Mouse (Mus musculus): ENCODE measurements at regions not wholly inside any gene's neighbourhood (a gene's known extent, or its start where the extent isn't known, plus 50 kb on each side); places are given as distances from the start of the nearest gene placed in this dataset.

DNA sequence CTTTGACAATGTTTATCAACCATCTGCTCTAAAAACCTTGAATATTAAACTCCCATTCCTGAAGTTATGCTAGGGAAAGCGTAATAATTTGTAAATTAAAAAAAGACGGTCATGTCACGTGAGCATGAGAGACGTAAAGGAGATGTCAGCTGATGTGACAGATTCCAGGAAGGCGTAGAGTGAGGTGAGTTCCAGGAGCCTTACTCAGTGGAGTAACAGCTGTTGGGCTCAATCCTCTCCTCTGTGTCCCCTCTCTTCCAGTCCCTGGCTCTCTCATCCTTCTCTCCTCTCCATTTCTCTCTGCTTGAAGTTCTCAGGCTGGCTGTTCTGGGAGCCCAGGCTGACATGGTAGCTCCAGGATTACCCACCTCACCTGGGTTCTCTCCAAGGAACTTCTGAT lies 138.4 kb upstream of the Fmo9 start:
- Histone ChIP-seq H3K36me3 (ENCODE audit: control insufficient read depth, insufficient read depth, low read length) (no peaks in the 10 kb centered on the region), H3K9me3 (ENCODE audit: control insufficient read depth, low read length) (no peaks in the 10 kb centered on the region), H3K4me2 (ENCODE audit: low read depth, low read length) (no peak overlapping the region), H3K4me3 (ENCODE audit: low read length) (no peak overlapping the region), H3K4me1 (ENCODE audit: control insufficient read depth, insufficient read depth, low read length) (no peaks in the 10 kb centered on the region), H3K27me3 (replicated peaks; ENCODE audit: control insufficient read depth, insufficient read depth, low read length) (no peaks in the 10 kb centered on the region), H3K27ac (ENCODE audit: low read length) (no peak overlapping the region), H3K9ac (ENCODE audit: low read depth, low read length) (no peak overlapping the region)
- WGBS = 86% methylated on average over 5 of the region's 5 CpGs
- ATAC-seq = no peak

DNA sequence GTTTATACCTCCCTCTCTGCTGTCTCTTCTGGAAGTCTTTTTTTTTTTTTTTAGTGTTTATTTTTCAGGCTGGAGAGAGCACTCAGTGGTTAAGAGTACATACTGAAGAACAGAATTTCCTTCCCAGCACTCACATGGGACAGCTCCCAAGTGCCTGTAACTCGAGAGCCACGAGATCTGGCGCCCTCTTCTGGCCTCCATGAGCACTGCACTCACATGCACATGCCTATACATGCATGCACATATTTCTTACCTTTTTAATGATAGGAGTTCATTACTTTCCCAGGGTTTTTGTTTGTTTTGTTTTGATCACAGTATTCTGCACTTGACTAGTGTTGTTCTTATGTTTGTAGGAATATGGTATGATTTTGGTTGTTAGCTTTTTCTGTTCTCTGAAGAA lies 139.5 kb upstream of the Fmo9 start:
- H3K4me2 ChIP-seq (ENCODE audit: low read depth, low read length) = no peak overlapping the region
- no peak for ATAC-seq
- H3K36me3 ChIP-seq (ENCODE audit: control insufficient read depth, insufficient read depth, low read length) = no peaks in the 10 kb centered on the region
- no peak overlapping the region for H3K4me3 ChIP-seq (ENCODE audit: low read length)
- H3K27ac ChIP-seq (ENCODE audit: low read length) = no peak overlapping the region
- no peak overlapping the region for H3K9ac ChIP-seq (ENCODE audit: low read depth, low read length)
- 33% methylated on average over 3 of the region's 3 CpGs for WGBS
- H3K4me1 ChIP-seq (ENCODE audit: control insufficient read depth, insufficient read depth, low read length) = no peaks in the 10 kb centered on the region
- no peaks in the 10 kb centered on the region for H3K27me3 ChIP-seq (replicated peaks; ENCODE audit: control insufficient read depth, insufficient read depth, low read length)
- H3K9me3 ChIP-seq (ENCODE audit: control insufficient read depth, low read length) = no peaks in the 10 kb centered on the region

DNA sequence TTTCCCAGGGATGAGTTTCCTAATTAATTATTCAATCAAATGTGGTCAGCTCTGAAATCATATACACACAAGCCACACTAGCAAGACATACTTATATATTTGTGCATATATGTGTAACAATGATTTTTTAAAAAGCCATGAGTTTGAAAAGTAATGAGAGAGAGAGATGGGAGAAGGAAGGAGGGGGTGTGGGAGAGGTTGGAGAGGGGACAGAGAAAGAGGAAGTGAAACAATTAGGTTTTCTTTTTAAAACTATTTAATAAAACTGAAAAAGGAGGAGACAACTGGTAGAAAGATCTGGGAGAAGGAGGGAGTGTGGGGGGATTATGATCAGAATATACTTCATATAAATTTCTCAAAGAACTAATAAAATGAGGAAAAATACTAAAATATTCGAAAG lies 155.7 kb upstream of the Fmo9 start:
- Histone ChIP-seq H3K9me3 (ENCODE audit: control insufficient read depth, low read length) (no peaks in the 10 kb centered on the region), H3K27ac (ENCODE audit: low read length) (no peak overlapping the region), H3K4me3 (ENCODE audit: low read length) (no peak overlapping the region), H3K36me3 (ENCODE audit: control insufficient read depth, insufficient read depth, low read length) (no peaks in the 10 kb centered on the region), H3K4me2 (ENCODE audit: low read depth, low read length) (no peak overlapping the region), H3K27me3 (replicated peaks; ENCODE audit: control insufficient read depth, insufficient read depth, low read length) (no peaks in the 10 kb centered on the region), H3K9ac (ENCODE audit: low read depth, low read length) (no peak overlapping the region), H3K4me1 (ENCODE audit: control insufficient read depth, insufficient read depth, low read length) (no peaks in the 10 kb centered on the region)
- no peak for ATAC-seq
- 57% methylated on average over 1 of the region's 1 CpGs for WGBS

DNA sequence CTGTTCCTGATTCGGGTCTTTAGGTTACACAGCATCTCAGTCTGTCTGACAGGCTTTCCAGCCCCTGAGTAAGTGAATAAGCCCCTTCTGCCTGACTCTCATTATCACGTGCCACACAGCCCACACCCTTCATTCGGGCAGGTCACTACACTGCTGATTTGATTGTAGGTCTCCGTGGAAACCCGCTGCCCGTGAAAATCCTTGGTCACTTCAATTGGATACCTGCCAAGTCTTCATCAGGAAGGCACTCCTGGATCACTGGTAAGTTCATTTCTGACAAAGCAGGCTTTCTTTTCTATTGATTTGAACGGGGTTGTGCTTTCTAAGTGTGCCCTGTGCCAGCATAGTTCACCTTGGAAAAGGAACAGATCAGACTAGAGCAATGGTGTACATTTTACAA lies 158.2 kb upstream of the Fmo9 start:
- Histone ChIP-seq H3K4me3 (ENCODE audit: low read length) (no peak overlapping the region), H3K4me1 (ENCODE audit: control insufficient read depth, insufficient read depth, low read length) (peaks cover 3% of the 10 kb centered on the region; the same call in 1 of the 2 replicates), H3K9me3 (ENCODE audit: control insufficient read depth, low read length) (no peaks in the 10 kb centered on the region), H3K36me3 (ENCODE audit: control insufficient read depth, insufficient read depth, low read length) (no peaks in the 10 kb centered on the region), H3K27ac (ENCODE audit: low read length) (no peak overlapping the region), H3K9ac (ENCODE audit: low read depth, low read length) (no peak overlapping the region), H3K27me3 (replicated peaks; ENCODE audit: control insufficient read depth, insufficient read depth, low read length) (no peaks in the 10 kb centered on the region), H3K4me2 (ENCODE audit: low read depth, low read length) (no peak overlapping the region)
- 43% methylated on average over 7 of the region's 7 CpGs for WGBS
- ATAC-seq = no peak

DNA sequence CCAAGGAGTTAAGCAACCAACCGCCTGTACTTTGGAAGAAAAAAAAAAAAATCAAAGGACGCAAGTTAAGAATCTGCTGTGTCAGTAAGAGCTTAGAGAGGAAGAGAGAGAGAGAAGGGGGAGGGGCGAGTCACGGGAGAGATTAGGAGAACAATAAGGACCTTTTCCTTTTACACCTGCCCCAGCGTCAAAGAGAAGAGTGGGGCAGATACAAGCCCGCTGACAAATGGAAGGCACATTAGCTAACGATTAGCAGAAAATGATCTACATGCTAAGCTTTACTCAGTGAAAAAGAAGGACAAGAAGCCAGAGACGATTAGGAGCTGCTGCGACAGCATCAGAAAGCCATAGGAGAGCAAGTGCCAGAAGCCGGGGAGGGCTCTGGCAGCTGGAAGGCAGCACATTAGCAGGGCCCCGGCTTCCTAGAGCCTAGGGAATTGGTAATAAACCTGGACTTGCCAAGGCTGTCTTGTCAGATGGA lies 157.8 kb upstream of the Fam78b start:
- Histone ChIP-seq H3K9ac (ENCODE audit: low read depth, low read length) (no peak overlapping the region), H3K9me3 (ENCODE audit: control insufficient read depth, low read length) (no peaks in the 10 kb centered on the region), H3K27me3 (replicated peaks; ENCODE audit: control insufficient read depth, insufficient read depth, low read length) (no peaks in the 10 kb centered on the region), H3K4me2 (ENCODE audit: low read depth, low read length) (peak overlapping the region; percentile 26; the same call in 1 of the 2 replicates), H3K4me1 (ENCODE audit: control insufficient read depth, insufficient read depth, low read length) (peaks cover 3% of the 10 kb centered on the region; the same call in 1 of the 2 replicates), H3K27ac (ENCODE audit: low read length) (no peak overlapping the region), H3K36me3 (ENCODE audit: control insufficient read depth, insufficient read depth, low read length) (no peaks in the 10 kb centered on the region), H3K4me3 (ENCODE audit: low read length) (0 out of 2 replicates have a peak overlapping the region, but pooled peaks have one; percentile 10)
- WGBS = 1% methylated on average over 11 of the region's 11 CpGs
- peak; percentile 80 for ATAC-seq

DNA sequence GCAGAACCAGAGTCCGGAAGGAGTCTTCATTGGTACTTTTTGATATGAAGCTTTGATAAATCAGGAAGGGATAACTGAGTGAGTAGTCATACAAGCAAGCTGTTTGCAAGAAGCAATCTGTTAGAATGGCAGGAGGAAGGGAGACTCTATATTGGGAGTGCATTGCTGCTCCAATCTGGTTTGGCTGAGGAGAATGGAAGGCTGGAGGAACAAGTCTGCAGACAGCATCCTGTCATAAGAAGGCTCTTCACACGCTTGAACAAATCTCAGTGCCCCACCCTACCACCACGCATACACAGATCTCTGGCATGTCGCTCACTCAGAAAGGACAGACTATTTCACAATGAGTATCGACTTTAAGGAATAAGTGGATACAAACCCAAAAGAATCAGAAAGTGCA lies 154.7 kb upstream of the Fam78b start:
- no peak overlapping the region for H3K4me2 ChIP-seq (ENCODE audit: low read depth, low read length)
- no peak overlapping the region for H3K9ac ChIP-seq (ENCODE audit: low read depth, low read length)
- no peaks in the 10 kb centered on the region for H3K36me3 ChIP-seq (ENCODE audit: control insufficient read depth, insufficient read depth, low read length)
- no peaks in the 10 kb centered on the region for H3K27me3 ChIP-seq (replicated peaks; ENCODE audit: control insufficient read depth, insufficient read depth, low read length)
- H3K9me3 ChIP-seq (ENCODE audit: control insufficient read depth, low read length) = no peaks in the 10 kb centered on the region
- ATAC-seq = no peak
- no peak overlapping the region for H3K27ac ChIP-seq (ENCODE audit: low read length)
- peaks cover 3% of the 10 kb centered on the region; the same call in 1 of the 2 replicates for H3K4me1 ChIP-seq (ENCODE audit: control insufficient read depth, insufficient read depth, low read length)
- WGBS = 83% methylated on average over 5 of the region's 5 CpGs
- no peak overlapping the region for H3K4me3 ChIP-seq (ENCODE audit: low read length)

DNA sequence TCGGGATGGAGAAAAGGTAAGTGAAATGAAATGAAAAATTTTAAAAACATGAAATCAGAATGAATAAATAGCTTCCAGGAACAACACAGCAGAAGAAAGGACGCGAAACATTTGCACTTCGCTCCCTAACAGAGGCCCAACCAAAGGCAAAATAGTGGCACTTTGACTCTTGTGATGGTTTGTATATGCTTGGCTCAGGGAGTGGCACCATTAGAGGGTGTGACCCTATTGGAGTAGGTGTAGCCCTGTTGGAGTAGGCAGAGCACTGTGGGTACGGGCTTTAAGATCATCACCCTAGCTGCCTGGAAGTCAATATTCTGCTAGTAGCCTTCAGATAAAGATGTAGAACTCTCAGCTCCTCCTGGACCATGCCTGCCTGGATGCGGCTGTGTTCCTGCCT lies 154.0 kb upstream of the Fam78b start:
- H3K27ac ChIP-seq (ENCODE audit: low read length) = no peak overlapping the region

DNA sequence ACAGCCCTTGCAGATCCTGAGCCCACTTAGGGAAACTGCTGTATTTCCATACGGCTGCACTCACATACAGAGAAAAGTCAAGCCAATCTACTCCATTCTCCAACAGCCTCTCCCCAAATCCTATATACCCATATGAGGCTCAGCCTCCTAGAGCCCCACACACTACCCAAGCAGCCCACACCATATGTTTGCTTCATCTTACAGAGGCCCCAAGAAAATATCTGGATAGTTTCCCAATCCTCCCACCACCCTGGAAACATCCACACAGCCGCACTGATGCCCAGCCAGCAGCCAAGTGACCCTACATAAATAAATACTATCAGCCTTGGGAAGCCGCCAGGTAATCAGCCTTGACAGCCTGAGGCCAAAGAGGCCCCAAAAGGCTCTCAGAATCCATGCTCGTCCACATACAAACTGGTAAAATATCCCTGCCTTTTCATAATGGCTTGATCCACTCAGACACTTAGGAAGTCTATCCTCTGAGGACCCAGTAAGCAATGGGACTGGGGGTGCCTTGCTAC lies 153.1 kb upstream of the Fam78b start:
- H3K9ac ChIP-seq (ENCODE audit: low read depth, low read length) = no peak overlapping the region
- peaks cover 3% of the 10 kb centered on the region; the same call in 1 of the 2 replicates for H3K4me1 ChIP-seq (ENCODE audit: control insufficient read depth, insufficient read depth, low read length)
- 59% methylated on average over 4 of the region's 4 CpGs for WGBS
- no peaks in the 10 kb centered on the region for H3K27me3 ChIP-seq (replicated peaks; ENCODE audit: control insufficient read depth, insufficient read depth, low read length)
- no peak for ATAC-seq
- H3K27ac ChIP-seq (ENCODE audit: low read length) = no peak overlapping the region
- no peak overlapping the region for H3K4me2 ChIP-seq (ENCODE audit: low read depth, low read length)
- no peaks in the 10 kb centered on the region for H3K36me3 ChIP-seq (ENCODE audit: control insufficient read depth, insufficient read depth, low read length)
- H3K4me3 ChIP-seq (ENCODE audit: low read length) = no peak overlapping the region
- H3K9me3 ChIP-seq (ENCODE audit: control insufficient read depth, low read length) = no peaks in the 10 kb centered on the region

More for the DNA sequence above, 154.0 kb upstream of the Fam78b start:
- Histone ChIP-seq H3K4me1 (ENCODE audit: control insufficient read depth, insufficient read depth, low read length) (peaks cover 3% of the 10 kb centered on the region; the same call in 1 of the 2 replicates), H3K9me3 (ENCODE audit: control insufficient read depth, low read length) (no peaks in the 10 kb centered on the region), H3K4me2 (ENCODE audit: low read depth, low read length) (no peak overlapping the region), H3K4me3 (ENCODE audit: low read length) (no peak overlapping the region), H3K36me3 (ENCODE audit: control insufficient read depth, insufficient read depth, low read length) (no peaks in the 10 kb centered on the region), H3K27me3 (replicated peaks; ENCODE audit: control insufficient read depth, insufficient read depth, low read length) (no peaks in the 10 kb centered on the region), H3K9ac (ENCODE audit: low read depth, low read length) (no peak overlapping the region)
- peak; percentile 70 for ATAC-seq
- WGBS = 86% methylated on average over 6 of the region's 6 CpGs

DNA sequence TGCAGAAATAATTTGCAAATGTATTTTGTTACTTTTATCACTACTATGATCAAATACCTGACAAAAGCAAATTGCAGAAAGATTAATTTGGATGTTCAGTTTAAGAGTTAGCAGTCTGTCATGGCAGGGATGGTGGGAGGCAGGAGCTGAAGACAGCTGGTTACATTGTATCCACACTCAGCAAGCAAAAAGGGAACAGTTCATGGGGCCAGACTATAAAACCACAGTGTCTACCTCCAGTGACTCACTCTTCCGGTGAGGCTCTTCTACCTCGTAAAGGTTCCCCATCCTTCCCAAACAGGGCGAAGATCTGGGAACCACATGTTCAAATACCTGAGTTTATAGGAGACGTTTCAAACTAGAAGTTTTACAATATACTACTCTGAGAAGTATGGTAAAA lies 145.2 kb upstream of the Fam78b start:
- WGBS = 82% methylated on average over 4 of the region's 4 CpGs
- Histone ChIP-seq H3K4me1 (ENCODE audit: control insufficient read depth, insufficient read depth, low read length) (no peaks in the 10 kb centered on the region), H3K9me3 (ENCODE audit: control insufficient read depth, low read length) (no peaks in the 10 kb centered on the region), H3K27me3 (replicated peaks; ENCODE audit: control insufficient read depth, insufficient read depth, low read length) (no peaks in the 10 kb centered on the region), H3K9ac (ENCODE audit: low read depth, low read length) (no peak overlapping the region), H3K4me2 (ENCODE audit: low read depth, low read length) (no peak overlapping the region), H3K4me3 (ENCODE audit: low read length) (no peak overlapping the region), H3K27ac (ENCODE audit: low read length) (no peak overlapping the region), H3K36me3 (ENCODE audit: control insufficient read depth, insufficient read depth, low read length) (no peaks in the 10 kb centered on the region)
- ATAC-seq = no peak

DNA sequence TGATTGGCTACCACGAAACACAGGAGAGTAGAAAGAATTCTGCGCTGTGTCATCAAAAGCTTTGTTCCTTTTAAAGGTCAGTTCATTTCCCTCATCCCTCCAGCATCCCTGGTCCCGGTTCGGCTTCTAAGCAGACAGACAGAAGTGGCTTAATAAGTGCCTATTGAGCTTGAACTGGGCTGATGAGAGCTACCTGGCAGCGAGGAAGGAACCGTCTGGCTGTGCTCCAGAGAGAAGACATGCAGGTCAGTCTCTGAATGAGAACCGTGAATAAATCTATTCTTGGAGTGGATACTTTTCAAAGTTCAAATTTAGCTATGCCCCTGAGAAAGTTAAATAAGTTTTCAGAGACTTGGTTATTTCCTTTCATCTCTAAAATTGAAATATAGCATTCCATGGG lies 135.0 kb upstream of the Fam78b start:
- no peak overlapping the region for H3K27ac ChIP-seq (ENCODE audit: low read length)
- H3K4me3 ChIP-seq (ENCODE audit: low read length) = no peak overlapping the region
- WGBS = 75% methylated on average over 7 of the region's 7 CpGs
- H3K27me3 ChIP-seq (replicated peaks; ENCODE audit: control insufficient read depth, insufficient read depth, low read length) = no peaks in the 10 kb centered on the region
- no peaks in the 10 kb centered on the region for H3K4me1 ChIP-seq (ENCODE audit: control insufficient read depth, insufficient read depth, low read length)
- H3K9ac ChIP-seq (ENCODE audit: low read depth, low read length) = no peak overlapping the region
- no peaks in the 10 kb centered on the region for H3K9me3 ChIP-seq (ENCODE audit: control insufficient read depth, low read length)
- no peak overlapping the region for H3K4me2 ChIP-seq (ENCODE audit: low read depth, low read length)
- H3K36me3 ChIP-seq (ENCODE audit: control insufficient read depth, insufficient read depth, low read length) = no peaks in the 10 kb centered on the region
- no peak for ATAC-seq
